Mouse (Mus musculus): ENCODE measurements around the gene Tecpr1. TPM values are rescaled to one million over a fixed set of nuclear protein-coding genes. Genes with fewer than 3 reads are reported as not detected.

Tecpr1 gene
- polyA plus RNA-seq, 1 experiment from 2014 or later: 31.7 TPM

DNA sequence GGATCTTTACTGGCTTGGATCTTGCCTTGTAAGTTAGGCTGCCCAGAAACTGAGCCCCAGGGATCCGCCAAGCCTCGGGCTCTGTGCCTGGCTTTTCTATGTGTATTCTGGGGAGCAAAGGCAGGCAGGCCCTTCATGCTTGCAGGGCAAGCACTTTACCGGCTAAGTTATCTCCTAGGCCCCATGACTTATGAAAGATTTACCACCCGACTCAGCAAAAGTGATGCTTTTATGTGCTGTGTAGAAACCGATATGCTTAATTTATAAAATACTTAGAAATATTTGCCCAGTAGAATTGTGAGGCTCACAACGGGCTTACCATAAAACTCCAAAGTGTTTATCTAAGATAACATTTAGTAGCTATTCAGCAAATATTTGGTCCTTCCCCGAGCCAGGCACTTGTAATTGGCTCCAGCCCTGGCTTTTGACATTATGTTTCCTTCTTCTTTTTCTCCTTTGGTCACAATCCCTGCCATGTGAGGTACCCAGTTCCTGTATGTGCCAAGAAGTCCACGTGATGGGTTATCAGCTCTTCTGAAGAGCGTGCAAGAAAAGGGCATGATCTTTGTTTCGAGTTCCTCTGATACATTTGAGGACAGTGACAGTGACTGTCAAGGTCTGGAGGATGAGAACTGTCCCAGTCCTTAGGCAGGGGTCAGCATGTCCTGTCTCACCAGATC lies 24.6 kb upstream of the Tecpr1 start:
- no peak overlapping the region for H3K27ac ChIP-seq
- 87% methylated on average over 10 of the region's 10 CpGs for WGBS
- H3K4me1 ChIP-seq: no peaks in the 10 kb centered on the region
- no peak overlapping the region for H3K4me3 ChIP-seq (replicated peaks)
- H3K4me2 ChIP-seq: no peak overlapping the region
- no peaks in the 10 kb centered on the region for H3K36me3 ChIP-seq (replicated peaks)
- no peak for ATAC-seq (ENCODE audit: low FRiP score)
- no peak overlapping the region for H3K9ac ChIP-seq
- H3K9me3 ChIP-seq: no peaks in the 10 kb centered on the region
- H3K27me3 ChIP-seq: no peaks in the 10 kb centered on the region

GRCm38 (mm10) chr5:144247307-144247706 lies 23.9 kb upstream of the Tecpr1 start:
- Histone ChIP-seq H3K4me2 (no peak overlapping the region), H3K36me3 (replicated peaks) (no peaks in the 10 kb centered on the region), H3K27me3 (no peaks in the 10 kb centered on the region), H3K4me3 (replicated peaks) (no peak overlapping the region), H3K9ac (no peak overlapping the region), H3K27ac (no peak overlapping the region), H3K4me1 (no peaks in the 10 kb centered on the region), H3K9me3 (no peaks in the 10 kb centered on the region)
- ATAC-seq (ENCODE audit: low FRiP score): no peak
- 87% methylated on average over 10 of the region's 10 CpGs for WGBS

DNA sequence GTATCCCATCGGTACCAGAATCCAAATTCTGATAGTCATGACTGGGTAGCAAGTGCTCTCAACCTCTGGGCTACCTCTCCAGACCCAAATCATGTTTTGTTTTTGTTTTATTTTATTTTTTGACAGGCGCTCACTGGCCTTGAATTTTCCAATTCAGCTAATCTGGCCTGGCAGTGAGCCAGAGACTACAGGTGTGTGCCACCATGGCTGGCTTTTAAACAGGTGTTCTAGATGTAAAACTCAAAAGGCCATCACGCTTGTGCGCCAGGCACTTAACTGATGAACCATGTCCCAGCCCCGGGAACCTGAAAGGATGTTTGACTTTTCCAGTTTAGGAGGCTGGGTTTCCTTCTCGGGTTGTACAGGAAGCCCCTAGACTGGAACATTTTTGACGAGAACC lies 23.3 kb upstream of the Tecpr1 start:
- H3K27ac ChIP-seq: no peak overlapping the region
- no peaks in the 10 kb centered on the region for H3K27me3 ChIP-seq
- no peak overlapping the region for H3K4me3 ChIP-seq (replicated peaks)
- H3K9me3 ChIP-seq: no peaks in the 10 kb centered on the region
- no peak overlapping the region for H3K9ac ChIP-seq
- H3K4me2 ChIP-seq: no peak overlapping the region
- H3K4me1 ChIP-seq: no peaks in the 10 kb centered on the region; the same call in 1 of the 2 replicates
- ATAC-seq (ENCODE audit: low FRiP score): no peak
- WGBS: 93% methylated on average over 7 of the region's 7 CpGs
- no peaks in the 10 kb centered on the region for H3K36me3 ChIP-seq (replicated peaks)

DNA sequence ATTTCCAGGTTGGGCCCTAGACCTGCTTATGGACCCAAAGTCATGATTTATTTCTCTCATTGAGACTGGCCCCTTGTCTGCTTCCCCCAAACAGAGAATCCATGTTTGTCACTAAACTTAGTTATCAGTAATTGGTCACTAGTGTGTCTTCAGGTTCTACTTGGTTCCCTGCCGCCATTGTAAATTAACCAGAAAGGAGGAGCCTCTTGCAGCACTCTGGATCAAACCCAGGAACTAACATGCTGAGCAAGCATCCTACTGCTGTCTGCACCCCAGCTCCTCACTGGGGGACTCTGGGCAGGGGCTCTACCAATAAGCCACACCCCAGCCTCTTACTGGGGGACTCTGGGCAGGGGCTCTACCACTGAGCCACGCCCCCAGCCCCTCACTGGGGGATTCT lies 22.2 kb upstream of the Tecpr1 start:
- Histone ChIP-seq H3K27ac (no peak overlapping the region), H3K4me1 (no peaks in the 10 kb centered on the region; the same call in 1 of the 2 replicates), H3K36me3 (replicated peaks) (no peaks in the 10 kb centered on the region), H3K27me3 (no peaks in the 10 kb centered on the region), H3K9ac (no peak overlapping the region), H3K4me2 (no peak overlapping the region), H3K9me3 (no peaks in the 10 kb centered on the region), H3K4me3 (replicated peaks) (no peak overlapping the region)
- WGBS: 78% methylated on average over 2 of the region's 2 CpGs
- ATAC-seq (ENCODE audit: low FRiP score): no peak

GRCm38 (mm10) chr5:144243901-144244487 lies 20.6 kb upstream of the Tecpr1 start, which contains the start of gene Bri3:
Gene Bri3, plus strand, starts transcription at chr5:144244437.
- no peak for ATAC-seq (ENCODE audit: low FRiP score)
- no peak within 1 kb of the TSS for H3K9ac ChIP-seq
- no peaks in the 10 kb centered on the region for H3K36me3 ChIP-seq (replicated peaks)
- WGBS: 87% methylated on average over 7 of the region's 7 CpGs
- no peak within 1 kb of the TSS for H3K27ac ChIP-seq
- no peak within 1 kb of the TSS for H3K4me2 ChIP-seq
- no peak within 1 kb of the TSS for H3K4me3 ChIP-seq (replicated peaks)
- no peaks in the 10 kb centered on the region for H3K27me3 ChIP-seq
- no peaks in the 10 kb centered on the region; the same call in 1 of the 2 replicates for H3K4me1 ChIP-seq
- no peaks in the 10 kb centered on the region for H3K9me3 ChIP-seq

DNA sequence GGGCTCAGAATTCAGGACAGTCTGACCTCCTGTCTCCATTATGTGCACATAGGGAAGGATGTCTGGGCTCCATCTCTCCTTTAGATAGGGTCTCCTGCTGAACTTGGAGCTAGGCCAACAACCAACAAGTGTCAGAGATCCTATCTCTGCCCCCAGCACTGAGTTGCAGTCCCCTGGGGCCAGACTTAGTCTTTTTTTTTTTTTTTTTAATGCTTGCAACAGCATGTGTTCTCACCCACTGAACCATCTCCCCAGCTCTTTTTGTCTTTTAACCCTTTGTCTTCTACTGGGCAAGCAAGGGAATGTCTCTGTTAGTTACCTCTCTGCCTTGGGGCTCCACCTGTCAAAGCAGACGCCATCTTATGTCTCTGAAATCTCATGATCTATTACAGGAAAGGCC lies 15.6 kb upstream of the Tecpr1 start:
- Histone ChIP-seq H3K27me3 (no peaks in the 10 kb centered on the region), H3K27ac (no peak overlapping the region), H3K36me3 (replicated peaks) (no peaks in the 10 kb centered on the region), H3K9ac (no peak overlapping the region), H3K4me1 (no peaks in the 10 kb centered on the region; the same call in 1 of the 2 replicates), H3K9me3 (no peaks in the 10 kb centered on the region), H3K4me2 (no peak overlapping the region), H3K4me3 (replicated peaks) (no peak overlapping the region)
- no peak for ATAC-seq (ENCODE audit: low FRiP score)
- 77% methylated on average over 1 of the region's 1 CpGs for WGBS

DNA sequence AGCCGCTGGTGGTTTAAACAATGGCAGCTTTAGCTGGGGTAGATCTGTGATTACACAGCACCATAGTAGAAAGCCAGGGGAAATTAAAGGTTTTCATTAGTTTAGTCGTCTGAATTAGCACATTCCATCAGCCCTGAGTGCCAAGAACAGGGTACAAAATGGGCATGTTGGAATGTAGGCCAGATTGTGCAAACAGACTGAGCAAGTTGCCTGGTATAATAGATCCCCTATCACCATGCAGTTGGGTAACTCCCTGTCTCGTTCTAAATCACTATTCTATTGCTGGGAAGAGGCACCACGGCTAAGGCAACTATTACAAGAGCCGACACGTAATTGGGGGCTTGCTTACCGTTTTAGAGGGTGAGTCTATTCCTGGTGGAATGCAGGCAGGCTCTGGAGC lies 11.3 kb upstream of the Tecpr1 start:
- no peaks in the 10 kb centered on the region for H3K9me3 ChIP-seq
- no peak for ATAC-seq (ENCODE audit: low FRiP score)
- WGBS: 86% methylated on average over 7 of the region's 7 CpGs

DNA sequence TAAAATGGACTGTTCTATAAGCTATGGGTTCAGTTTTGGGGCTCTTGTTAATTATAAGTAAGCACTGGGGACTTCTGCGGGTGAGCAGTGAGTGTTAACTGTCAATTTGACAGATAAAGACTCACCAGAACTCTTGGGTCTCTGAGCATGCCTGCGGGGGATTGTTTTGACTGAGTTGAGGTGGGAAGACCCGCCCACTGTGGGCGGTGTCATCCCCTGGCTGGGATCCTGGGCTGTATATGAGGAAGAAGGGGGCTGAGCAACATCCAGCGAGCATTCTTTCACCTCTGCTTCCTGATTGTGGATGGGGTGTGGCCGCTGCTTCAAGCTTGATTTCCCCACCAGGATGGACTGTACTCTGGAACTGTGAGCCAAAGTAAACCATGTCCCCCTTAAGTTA lies 10.8 kb upstream of the Tecpr1 start:
- Histone ChIP-seq H3K9ac (no peak overlapping the region), H3K4me1 (no peaks in the 10 kb centered on the region), H3K4me2 (no peak overlapping the region), H3K4me3 (replicated peaks) (no peak overlapping the region), H3K9me3 (no peaks in the 10 kb centered on the region), H3K36me3 (replicated peaks) (no peaks in the 10 kb centered on the region), H3K27ac (no peak overlapping the region), H3K27me3 (no peaks in the 10 kb centered on the region)
- WGBS: 80% methylated on average over 6 of the region's 6 CpGs
- no peak for ATAC-seq (ENCODE audit: low FRiP score)

More for the DNA sequence above, 11.3 kb upstream of the Tecpr1 start:
- H3K9ac ChIP-seq: no peak overlapping the region
- H3K27ac ChIP-seq: no peak overlapping the region
- no peaks in the 10 kb centered on the region for H3K36me3 ChIP-seq (replicated peaks)
- H3K4me2 ChIP-seq: no peak overlapping the region
- no peak overlapping the region for H3K4me3 ChIP-seq (replicated peaks)
- H3K4me1 ChIP-seq: no peaks in the 10 kb centered on the region
- no peaks in the 10 kb centered on the region for H3K27me3 ChIP-seq

GRCm38 (mm10) chr5:144232531-144232930 lies 9.1 kb upstream of the Tecpr1 start:
- H3K4me3 ChIP-seq (replicated peaks): no peak overlapping the region
- no peak overlapping the region for H3K4me2 ChIP-seq
- H3K9me3 ChIP-seq: no peaks in the 10 kb centered on the region
- H3K36me3 ChIP-seq (replicated peaks): no peaks in the 10 kb centered on the region
- no peaks in the 10 kb centered on the region for H3K4me1 ChIP-seq
- H3K27me3 ChIP-seq: no peaks in the 10 kb centered on the region
- 84% methylated on average over 5 of the region's 5 CpGs for WGBS
- H3K27ac ChIP-seq: no peak overlapping the region
- no peak overlapping the region for H3K9ac ChIP-seq
- no peak for ATAC-seq (ENCODE audit: low FRiP score)

- H3K27ac ChIP-seq: no peak overlapping the region
- WGBS: 82% methylated on average over 1 of the region's 1 CpGs
- H3K4me1 ChIP-seq: no peaks in the 10 kb centered on the region
- H3K4me2 ChIP-seq: no peak overlapping the region
- H3K9me3 ChIP-seq: no peaks in the 10 kb centered on the region
- no peak for ATAC-seq (ENCODE audit: low FRiP score)
- H3K9ac ChIP-seq: no peak overlapping the region
- no peaks in the 10 kb centered on the region for H3K36me3 ChIP-seq (replicated peaks)
- H3K27me3 ChIP-seq: no peaks in the 10 kb centered on the region
- no peak overlapping the region for H3K4me3 ChIP-seq (replicated peaks)
These were observed 8.0 kb upstream of the Tecpr1 start for GRCm38 (mm10) chr5:144231410-144231809.

DNA sequence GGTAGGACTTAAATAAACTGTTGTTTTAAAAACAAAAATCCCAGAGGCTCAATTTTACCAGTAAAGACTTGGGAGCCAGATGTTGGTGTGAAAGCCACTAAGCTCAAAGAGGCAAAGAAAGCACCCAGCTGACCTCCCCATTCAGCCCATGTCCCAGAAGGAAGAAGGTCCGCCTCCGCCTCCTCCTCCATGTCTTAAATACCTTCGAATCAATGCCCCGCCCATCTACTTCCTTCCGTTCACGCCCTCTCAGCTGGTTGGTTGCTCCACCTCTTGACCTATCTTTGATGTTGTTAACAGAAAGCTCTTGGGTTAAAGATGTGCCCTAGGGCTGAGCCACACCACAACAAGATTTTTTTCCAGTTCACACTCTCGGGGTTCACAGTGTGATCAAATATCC lies 6.8 kb upstream of the Tecpr1 start:
- no peak overlapping the region for H3K4me3 ChIP-seq (replicated peaks)
- no peak for ATAC-seq (ENCODE audit: low FRiP score)
- WGBS: 87% methylated on average over 7 of the region's 7 CpGs

GRCm38 (mm10) chr5:144226220-144226619 lies 2.8 kb upstream of the Tecpr1 start:
- Histone ChIP-seq H3K9ac (no peak overlapping the region), H3K9me3 (no peaks in the 10 kb centered on the region), H3K4me3 (replicated peaks) (no peak overlapping the region), H3K4me2 (no peak overlapping the region), H3K4me1 (peaks cover 22% of the 10 kb centered on the region), H3K36me3 (replicated peaks) (no peaks in the 10 kb centered on the region), H3K27me3 (no peaks in the 10 kb centered on the region), H3K27ac (no peak overlapping the region)
- WGBS: 32% methylated on average over 11 of the region's 11 CpGs
- ATAC-seq (ENCODE audit: low FRiP score): no peak

More for the DNA sequence above, 6.8 kb upstream of the Tecpr1 start:
- Histone ChIP-seq H3K9ac (no peak overlapping the region), H3K36me3 (replicated peaks) (no peaks in the 10 kb centered on the region), H3K9me3 (no peaks in the 10 kb centered on the region), H3K4me1 (no peaks in the 10 kb centered on the region), H3K4me2 (no peak overlapping the region), H3K27me3 (no peaks in the 10 kb centered on the region), H3K27ac (no peak overlapping the region)
